Mouse (Mus musculus) erythroid progenitor cell, adult 5-6 weeks (primary cell): Measurements from ENCODE around the gene Tenm2. TPM values are rescaled to one million over a fixed set of nuclear protein-coding genes. Genes with fewer than 3 reads are reported as not detected.

ENCODE experiments used
- ATAC-seq: replicated peaks from 2 replicates; pipeline ENCODE4 v1.8.0; 2016; ENCODE audit warnings: moderate number of reproducible peaks, mild to moderate bottlenecking, moderate TSS enrichment, inconsistent platforms; ENCODE audit not compliant: poor library complexity, low FRiP score, severe bottlenecking
- total RNA-seq, 2 experiments: library from RNA; stranded (forward) in 1 of 2; stranded (reverse) in 1 of 2; fragments of 150-400 nt in 1 of 2; fragments of 186-747, 209-891 nt in 1 of 2; gene quantifications; 2 replicates each; pipeline versions ENCODE4 v1.2.3 to v1.2.4; 2015 to 2017; ENCODE audit warnings: low replicate concordance in 2 of 2

Tenm2 gene
- total RNA-seq, 2 experiments from 2014 or later = not detected

GRCm38 (mm10) chr11:37118058-37118457, 117.7 kb downstream of the Tenm2 start:
- no peak for ATAC-seq

- no peak for ATAC-seq
Measured at GRCm38 (mm10) chr11:37115188-37115587, 120.6 kb downstream of the Tenm2 start.

- ATAC-seq = no peak
Measured at GRCm38 (mm10) chr11:37107069-37107468, 128.7 kb downstream of the Tenm2 start.

- ATAC-seq = no peak
Measured at GRCm38 (mm10) chr11:37079403-37079802, 156.4 kb downstream of the Tenm2 start.

- ATAC-seq = no peak
Measured at GRCm38 (mm10) chr11:37076989-37077598, 158.7 kb downstream of the Tenm2 start.

GRCm38 (mm10) chr11:37075349-37075748, 160.4 kb downstream of the Tenm2 start:
- no peak for ATAC-seq

GRCm38 (mm10) chr11:37065459-37065858, 170.3 kb downstream of the Tenm2 start:
- no peak for ATAC-seq

GRCm38 (mm10) chr11:37046671-37047070, 189.1 kb downstream of the Tenm2 start:
- no peak for ATAC-seq

- no peak for ATAC-seq
Measured at GRCm38 (mm10) chr11:37041259-37041658, 194.5 kb downstream of the Tenm2 start.

- no peak for ATAC-seq
Measured at GRCm38 (mm10) chr11:37039283-37039682, 196.5 kb downstream of the Tenm2 start.

- ATAC-seq = no peak
Measured at GRCm38 (mm10) chr11:37031305-37032055, 204.3 kb downstream of the Tenm2 start.

- ATAC-seq = no peak
Measured at GRCm38 (mm10) chr11:37011900-37012299, 223.9 kb downstream of the Tenm2 start.

GRCm38 (mm10) chr11:37009243-37009642, 226.5 kb downstream of the Tenm2 start:
- ATAC-seq = no peak

- no peak for ATAC-seq
Measured at GRCm38 (mm10) chr11:36997668-36998067, 238.1 kb downstream of the Tenm2 start.

GRCm38 (mm10) chr11:36990895-36991294, 244.9 kb downstream of the Tenm2 start:
- ATAC-seq = no peak

GRCm38 (mm10) chr11:36988776-36989565, 246.8 kb downstream of the Tenm2 start:
- ATAC-seq = no peak

GRCm38 (mm10) chr11:36974142-36974541, 261.6 kb downstream of the Tenm2 start:
- no peak for ATAC-seq

- ATAC-seq = no peak
Measured at GRCm38 (mm10) chr11:36958102-36958501, 277.7 kb downstream of the Tenm2 start.

- ATAC-seq = no peak
Measured at GRCm38 (mm10) chr11:36941429-36941828, 294.3 kb downstream of the Tenm2 start.

- ATAC-seq = no peak
Measured at GRCm38 (mm10) chr11:36940557-36941110, 295.1 kb downstream of the Tenm2 start.
